8 mouse cellular contexts compared by ENCODE assay signal in genomic region chr10:80226416-80227165, GRCm38 (mm10). TPM values are rescaled to one million over a fixed set of nuclear protein-coding genes. Genes with fewer than 3 reads are reported as not detected.
DNase-seq lines count a peak whose midpoint lies in the region; ATAC-seq and TF ChIP-seq lines count a peak whose summit lies in the region.

Gene Mum1, plus strand, starts transcription at chr10:80226434.

- no peaks in the 10 kb centered on the region for H3K9me3 ChIP-seq in embryonic facial prominence, embryonic 11.5 days (replicated peaks; ENCODE audit: control insufficient read depth, low read length)
- no peaks in the 10 kb centered on the region for H3K9me3 ChIP-seq in limb, embryonic 10.5 days (replicated peaks)
- no peaks in the 10 kb centered on the region for H3K9me3 ChIP-seq in midbrain, embryonic 13.5 days

- H3K36me3 ChIP-seq in embryonic facial prominence, embryonic 11.5 days (replicated peaks; ENCODE audit: control insufficient read depth, insufficient read depth, low read depth, low read length), result no peaks in the 10 kb centered on the region; the same call in 1 of the 2 replicates
- H3K36me3 ChIP-seq in limb, embryonic 10.5 days, result peaks cover 38% of the 10 kb centered on the region
- H3K36me3 ChIP-seq in midbrain, embryonic 13.5 days, result peaks cover 7% of the 10 kb centered on the region
- peaks cover 18% of the 10 kb centered on the region for H3K36me3 ChIP-seq in spleen, adult 2 months (ENCODE audit: control insufficient read depth, insufficient read depth, low read length)

- H3K4me1 ChIP-seq in embryonic facial prominence, embryonic 11.5 days (ENCODE audit: control insufficient read depth, insufficient read depth, low read length), result peaks cover 9% of the 10 kb centered on the region
- peaks cover 54% of the 10 kb centered on the region for H3K4me1 ChIP-seq in limb, embryonic 10.5 days
- peaks cover 57% of the 10 kb centered on the region for H3K4me1 ChIP-seq in midbrain, embryonic 13.5 days (replicated peaks)
- H3K4me1 ChIP-seq in spleen, adult 2 months (ENCODE audit: control insufficient read depth, insufficient read depth, insufficient read length), result no peaks in the 10 kb centered on the region; the same call in 1 of the 2 replicates

- TF ChIP-seq CTCF in spleen, adult 2 months (IDR thresholded peaks at IDR 0.05; ENCODE audit: extremely low read depth, insufficient read depth, insufficient read length, insufficient replicate concordance), result peak; percentile 45; the same call in 1 of the 2 replicates

- peak within 1 kb of the TSS; percentile 86 for H3K4me3 ChIP-seq in embryonic facial prominence, embryonic 11.5 days (ENCODE audit: low read depth, low read length)
- peak within 1 kb of the TSS; percentile 89 for H3K4me3 ChIP-seq in limb, embryonic 10.5 days
- peak within 1 kb of the TSS; percentile 64 for H3K4me3 ChIP-seq in midbrain, embryonic 13.5 days (replicated peaks)
- peak within 1 kb of the TSS; percentile 77 for H3K4me3 ChIP-seq in spleen, adult 2 months (ENCODE audit: extremely low read depth, insufficient read depth, insufficient read length)

- DNase-seq in ovary, adult 18-20 months (ENCODE audit: low spot score), result peak; percentile 99
- no peak for DNase-seq in ovary, postnatal 10 days (ENCODE audit: low spot score)
- peak; percentile 99 for DNase-seq in embryonic facial prominence, embryonic 11.5 days (ENCODE audit: low spot score)
- DNase-seq in kidney, adult 11 months, result peak; percentile 100
- DNase-seq in limb, embryonic 10.5 days (ENCODE audit: low spot score), result peak; percentile 99
- peak; percentile 93 to 98 for DNase-seq in spleen, adult 2 months (ENCODE audit: low read depth in 1 of 2, low spot score in 2 of 2)

- no peak; the same call in 1 of the 2 replicates for TF ChIP-seq POLR2A in spleen, adult 2 months (IDR thresholded peaks at IDR 0.05; ENCODE audit: low read depth, low read length)

- H3K27ac ChIP-seq in embryonic facial prominence, embryonic 11.5 days (replicated peaks; ENCODE audit: low read depth, low read length), result peak within 1 kb of the TSS; percentile 94
- peak within 1 kb of the TSS; percentile 98 for H3K27ac ChIP-seq in limb, embryonic 10.5 days
- peak within 1 kb of the TSS; percentile 94 for H3K27ac ChIP-seq in midbrain, embryonic 13.5 days
- peak within 1 kb of the TSS; percentile 72 for H3K27ac ChIP-seq in spleen, adult 2 months (ENCODE audit: insufficient read depth, low read length)

- peak; percentile 97 for ATAC-seq in embryonic facial prominence, embryonic 11.5 days (replicated peaks; ENCODE audit: insufficient number of reproducible peaks, low FRiP score, low TSS enrichment, low read depth)
- ATAC-seq in granulocyte monocyte progenitor cell, adult 5-6 weeks (replicated peaks; ENCODE audit: poor library complexity, severe bottlenecking), result peak; percentile 99
- peak; percentile 95 for ATAC-seq in midbrain, embryonic 13.5 days

- no peaks in the 10 kb centered on the region; the same call in 1 of the 2 replicates for H3K27me3 ChIP-seq in embryonic facial prominence, embryonic 11.5 days (ENCODE audit: control insufficient read depth, insufficient read depth, low read length)
- no peaks in the 10 kb centered on the region for H3K27me3 ChIP-seq in limb, embryonic 10.5 days (ENCODE audit: low read depth, poor library complexity, severe bottlenecking)
- no peaks in the 10 kb centered on the region for H3K27me3 ChIP-seq in midbrain, embryonic 13.5 days
- H3K27me3 ChIP-seq in spleen, adult 2 months (ENCODE audit: control insufficient read depth, insufficient read depth, low read length), result no peaks in the 10 kb centered on the region

- H3K4me2 ChIP-seq in embryonic facial prominence, embryonic 11.5 days (ENCODE audit: low read depth, low read length), result peak within 1 kb of the TSS; percentile 75
- peak within 1 kb of the TSS; percentile 87 for H3K4me2 ChIP-seq in midbrain, embryonic 13.5 days (replicated peaks)

- under 1% methylated on average over 39 of the region's 75 CpGs for WGBS in embryonic facial prominence, embryonic 11.5 days
- WGBS in limb, embryonic 10.5 days, result under 1% methylated on average over 73 of the region's 75 CpGs
- under 1% methylated on average over 65 of the region's 75 CpGs for WGBS in midbrain, embryonic 13.5 days
- under 1% methylated on average over 57 of the region's 75 CpGs for WGBS in spleen, adult 2 months

- H3K9ac ChIP-seq in embryonic facial prominence, embryonic 11.5 days (replicated peaks; ENCODE audit: low read length), result peak within 1 kb of the TSS; percentile 97
- peak within 1 kb of the TSS; percentile 89 for H3K9ac ChIP-seq in midbrain, embryonic 13.5 days (replicated peaks)

RNA-seq across cellular contexts. Expression of gene Mum1, which starts in this region (rescaled TPM):
- polyA plus RNA-seq in embryonic facial prominence, embryonic 11.5 days (2014; fragmentation: Nextera tagmentation; extraction: Ambion mirVana), result 75.1 and 94.3 TPM in 2 replicates
- total RNA-seq in granulocyte monocyte progenitor cell, adult 5-6 weeks (2014; fragmentation: Nextera tagmentation), result 52.6 and 53.1 TPM in 2 replicates
- total RNA-seq in granulocyte monocyte progenitor cell, adult 5-6 weeks (2017), result 30.6 and 31.0 TPM in 2 replicates
- 122 and 128 TPM in 2 replicates for polyA plus RNA-seq in limb, embryonic 10.5 days (2016; fragmentation: Nextera tagmentation; extraction: Ambion mirVana)
- 91.4 and 98.4 TPM in 2 replicates for polyA plus RNA-seq in midbrain, embryonic 13.5 days (2015; fragmentation: Nextera tagmentation; extraction: Ambion mirVana)
- 35.1 and 42.8 TPM in 2 replicates for polyA plus RNA-seq in spleen, adult 2 months (2012; rRNA removed)
